Mouse (Mus musculus) embryo, embryonic 11 days (tissue): ENCODE data around the gene Rbpj.

ENCODE experiments used
- DNase-seq: peaks from one replicate; pipeline ENCODE4 v3.0.0-alpha.2; 2015

The Rbpj gene

DNA sequence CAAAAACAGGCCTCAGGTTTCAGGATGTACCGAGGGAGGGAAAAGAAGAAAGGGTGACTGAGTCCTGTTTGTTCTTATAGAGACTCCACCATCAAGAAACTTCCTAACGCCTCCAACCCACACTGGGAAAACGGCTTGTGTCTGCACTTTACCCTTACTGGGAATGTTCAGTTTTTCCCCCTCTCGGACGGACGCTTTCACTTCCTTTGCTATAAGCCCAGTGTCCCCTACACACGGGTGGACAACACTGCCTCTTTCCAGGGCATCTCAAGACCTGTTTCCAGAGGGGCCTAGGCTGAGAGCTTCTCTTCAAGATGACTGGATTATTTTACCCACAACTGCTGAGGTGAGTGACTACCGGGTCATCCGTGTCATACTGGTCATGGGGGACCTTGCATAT is at the start of gene Rbpj:
Gene Rbpj, plus strand, starts transcription at position 270 of the 400 bp plus-strand sequence.
- DNase-seq = no peak

DNA sequence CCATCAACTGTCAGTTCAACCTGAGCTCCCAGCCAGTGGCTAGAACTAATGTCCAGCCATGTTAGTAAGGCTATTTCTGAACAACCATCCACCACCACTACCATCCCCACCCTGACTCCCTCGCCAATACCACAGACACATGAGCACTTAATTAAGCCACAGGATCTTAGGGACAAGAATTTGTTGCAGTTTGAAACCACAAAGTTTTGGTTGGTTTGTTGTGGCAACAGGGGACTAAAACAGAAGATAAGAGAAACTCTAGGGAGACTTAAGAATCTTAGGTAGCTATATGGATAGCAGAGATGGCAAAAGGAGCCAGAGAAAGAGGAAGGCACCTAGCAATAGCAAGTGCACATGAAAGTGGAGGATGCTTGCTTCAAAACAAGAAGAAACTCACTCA is 45.2 kb upstream of the Rbpj start:
- DNase-seq = no peak

DNA sequence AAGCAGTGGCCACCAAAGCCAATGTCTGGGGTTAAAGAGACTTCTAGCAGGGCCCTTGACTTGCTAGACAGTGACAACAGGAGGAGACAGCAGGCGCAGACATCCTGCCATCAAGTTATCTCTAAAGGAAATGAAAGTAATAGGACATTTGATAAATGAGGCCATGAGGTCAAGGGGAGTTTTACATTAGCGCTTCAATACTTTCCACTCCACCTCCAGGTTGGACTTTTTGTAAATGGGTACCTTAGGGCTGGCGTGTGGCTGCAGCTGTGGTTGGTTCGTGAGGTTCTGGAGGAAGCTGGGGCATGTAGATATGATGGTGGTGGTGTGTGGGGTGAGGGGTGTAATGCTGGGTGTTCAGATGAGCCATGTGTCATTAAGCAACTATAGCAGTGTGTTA is 44.7 kb upstream of the Rbpj start:
- DNase-seq = no peak

DNA sequence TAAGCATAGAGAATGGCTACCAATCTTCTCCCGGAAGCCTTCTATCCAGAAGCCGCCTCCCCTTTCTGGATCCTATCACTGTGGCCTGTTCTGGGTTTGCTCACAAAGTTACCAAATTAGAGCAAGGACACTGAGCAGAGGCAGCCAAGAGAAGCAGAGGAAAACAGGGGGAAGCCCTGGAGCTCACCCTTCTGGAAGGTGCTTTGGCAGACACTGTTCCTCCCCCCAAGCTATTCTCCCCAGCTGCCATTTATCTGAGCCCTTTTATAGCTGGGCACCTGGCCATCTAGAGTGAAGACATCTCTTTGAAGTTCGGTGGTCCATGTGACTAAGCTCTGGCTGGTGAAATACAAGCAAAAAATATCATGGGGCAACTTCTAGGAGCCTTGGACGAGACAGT is 38.5 kb upstream of the Rbpj start:
- DNase-seq = no peak

DNA sequence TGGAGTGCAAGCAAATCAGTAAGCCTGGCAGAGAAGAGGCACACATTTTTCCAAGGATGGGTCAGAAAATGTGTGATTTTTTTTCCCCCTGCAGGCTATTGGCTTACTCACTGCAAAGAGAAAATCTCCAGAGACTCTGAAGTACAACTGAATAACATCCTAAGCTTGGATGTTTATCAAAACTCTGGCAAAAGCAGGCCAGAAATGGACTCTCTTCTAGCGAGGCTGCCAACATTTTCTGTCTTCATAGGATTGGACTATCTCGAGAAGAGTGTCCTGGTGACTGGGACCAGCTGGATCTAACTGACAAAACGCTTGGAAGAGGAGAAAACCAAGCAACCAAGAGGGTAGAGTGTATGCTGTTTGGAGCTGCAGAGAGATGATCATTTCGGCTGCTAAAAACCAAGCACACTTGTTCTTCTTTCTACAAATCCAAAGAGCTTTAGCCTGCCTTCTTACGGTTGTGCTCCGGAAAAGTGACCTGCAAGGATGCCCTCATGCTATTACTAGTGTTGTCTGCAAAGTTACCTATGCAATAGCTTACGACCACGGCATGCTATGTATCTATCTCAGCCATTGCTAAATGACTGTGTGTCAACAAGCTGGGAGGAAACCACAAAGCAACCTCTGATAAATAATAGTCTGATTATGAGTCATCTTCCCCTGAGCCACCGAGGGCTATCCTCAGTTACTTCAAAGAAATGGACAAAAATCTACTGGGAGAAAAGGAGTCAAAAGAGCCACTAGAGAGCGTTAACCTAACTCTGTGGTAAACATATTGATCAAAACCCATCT is 36.1 kb upstream of the Rbpj start:
- no peak for DNase-seq

DNA sequence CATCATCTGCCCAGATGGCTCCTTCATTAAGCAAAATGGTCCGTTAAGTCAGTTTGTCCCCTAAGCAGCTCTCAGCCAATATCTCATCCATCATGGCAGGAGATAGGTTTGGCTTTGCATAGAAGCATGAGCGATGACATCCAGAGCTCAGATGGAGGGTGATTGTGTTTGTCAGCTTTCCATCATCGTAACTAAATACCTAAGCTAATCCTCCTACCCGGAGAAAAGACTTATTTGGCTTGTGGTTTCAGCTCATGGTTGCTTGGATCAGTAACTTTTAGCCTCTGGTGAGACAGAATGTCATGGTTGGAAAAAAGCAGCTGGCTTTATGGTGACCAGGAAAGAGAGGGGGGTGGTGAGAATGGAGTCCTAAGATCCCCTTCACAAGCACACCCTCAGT is 33.5 kb upstream of the Rbpj start:
- DNase-seq = no peak

DNA sequence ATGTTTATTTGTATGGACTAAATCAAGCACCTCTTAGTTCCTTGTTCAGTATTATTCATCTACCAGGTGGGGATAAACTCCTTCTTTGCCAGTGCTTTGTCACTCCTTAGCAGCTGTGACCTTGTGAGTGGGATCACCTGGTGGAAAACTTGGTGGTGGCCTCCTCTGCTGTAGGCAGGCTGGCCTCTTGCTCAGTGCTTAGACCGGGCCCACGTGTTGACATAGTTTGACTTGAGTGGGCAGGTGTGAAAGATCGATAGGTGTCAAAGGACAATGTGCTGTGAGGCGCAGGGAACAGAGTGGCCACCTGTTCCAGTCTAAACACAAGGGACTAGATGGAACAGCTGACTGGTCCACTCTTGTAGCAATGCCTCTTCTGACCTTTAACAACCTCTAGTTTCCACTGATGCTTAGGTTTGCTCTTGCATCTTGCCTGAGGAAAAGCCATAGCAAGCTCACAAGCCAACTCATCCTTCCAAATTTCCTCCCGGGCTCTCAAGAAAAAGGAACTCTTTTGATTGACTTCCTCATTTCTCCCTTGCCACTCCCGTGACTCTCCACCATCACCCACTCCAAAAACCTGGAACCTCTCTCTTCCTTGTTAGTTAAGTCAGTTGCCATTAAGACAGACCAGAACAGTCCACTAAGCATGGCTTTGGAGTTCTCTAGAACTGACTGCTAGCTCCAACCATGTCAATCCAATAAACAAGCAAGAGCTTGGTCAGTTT is 28.9 kb upstream of the Rbpj start:
- DNase-seq = no peak

DNA sequence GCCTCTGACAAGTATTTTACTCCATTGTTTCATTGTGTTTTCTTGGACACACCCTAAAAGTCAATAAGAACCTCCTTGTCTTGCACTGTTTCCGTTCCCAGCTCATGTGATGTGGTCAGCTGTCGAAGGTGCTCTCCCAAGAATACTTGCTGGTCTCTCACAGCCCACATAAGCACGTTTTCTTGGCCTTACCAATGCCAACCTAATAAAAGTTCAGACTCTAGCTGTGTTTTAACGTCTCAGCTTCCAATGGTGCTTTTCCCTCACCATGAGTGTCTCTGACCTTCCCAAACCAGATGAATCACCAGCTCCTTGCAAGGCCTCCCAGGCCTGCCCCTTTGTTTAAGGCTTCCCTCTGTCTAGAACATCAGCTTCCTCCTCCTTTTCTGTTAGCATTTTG is 28.2 kb upstream of the Rbpj start:
- no peak for DNase-seq

DNA sequence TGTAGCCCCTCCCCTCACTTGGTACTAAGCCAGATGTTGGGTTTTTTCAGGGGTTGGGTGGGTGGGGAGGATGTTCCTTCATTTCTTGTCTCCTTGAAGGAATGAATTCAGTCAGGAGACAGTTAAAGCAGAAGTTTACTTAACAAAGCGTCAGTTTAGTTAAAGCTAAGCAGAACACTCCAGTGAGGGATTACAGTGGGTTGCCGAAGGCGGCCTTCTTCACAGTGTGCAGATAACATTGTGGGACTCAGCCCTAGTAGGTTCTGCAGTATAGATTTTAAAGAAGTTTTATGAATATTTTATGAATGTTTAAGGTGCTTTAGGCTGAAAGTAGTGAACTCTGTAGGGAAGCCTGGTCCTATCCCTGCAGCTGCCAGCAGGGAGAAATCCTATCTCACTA is 27.7 kb upstream of the Rbpj start:
- DNase-seq = no peak

DNA sequence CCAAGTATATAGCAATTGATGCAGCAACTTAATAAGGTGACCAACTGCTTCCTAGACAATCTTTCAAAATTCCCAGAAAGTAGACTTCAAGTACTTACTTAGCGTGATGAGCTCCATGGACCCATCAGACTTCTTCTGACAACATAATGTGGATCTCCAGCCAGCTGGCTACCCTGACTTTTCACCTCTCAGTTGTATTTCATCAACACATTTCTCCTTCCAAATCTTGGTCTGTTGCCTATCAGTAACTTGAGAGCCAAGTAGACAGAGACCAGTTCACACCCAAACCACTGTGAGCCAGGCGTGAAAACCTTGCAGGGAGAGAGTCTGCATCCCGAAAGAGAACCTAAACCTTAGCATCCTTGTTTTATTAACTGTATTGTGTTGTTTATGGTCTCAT is 26.3 kb upstream of the Rbpj start:
- DNase-seq = no peak

DNA sequence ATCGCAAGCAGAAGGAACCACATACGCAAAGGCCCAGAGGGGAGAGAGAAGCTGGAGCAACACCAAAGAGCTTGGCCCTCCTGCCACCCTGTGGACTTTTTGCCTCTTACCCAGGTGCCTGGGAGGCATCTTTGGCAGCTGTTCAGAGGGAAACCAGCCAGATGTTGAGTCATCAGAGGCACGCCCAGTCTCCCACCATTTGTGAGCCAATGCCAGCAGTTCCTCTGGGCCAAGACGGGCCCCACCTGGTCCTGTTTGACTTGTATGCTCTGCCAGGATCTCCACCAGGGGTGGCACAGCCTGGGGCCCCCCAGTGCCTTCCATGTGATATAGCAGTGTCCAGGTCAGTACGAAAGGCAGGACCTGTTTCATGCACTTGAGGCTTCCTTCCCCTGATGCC is 21.9 kb upstream of the Rbpj start:
- no peak for DNase-seq

DNA sequence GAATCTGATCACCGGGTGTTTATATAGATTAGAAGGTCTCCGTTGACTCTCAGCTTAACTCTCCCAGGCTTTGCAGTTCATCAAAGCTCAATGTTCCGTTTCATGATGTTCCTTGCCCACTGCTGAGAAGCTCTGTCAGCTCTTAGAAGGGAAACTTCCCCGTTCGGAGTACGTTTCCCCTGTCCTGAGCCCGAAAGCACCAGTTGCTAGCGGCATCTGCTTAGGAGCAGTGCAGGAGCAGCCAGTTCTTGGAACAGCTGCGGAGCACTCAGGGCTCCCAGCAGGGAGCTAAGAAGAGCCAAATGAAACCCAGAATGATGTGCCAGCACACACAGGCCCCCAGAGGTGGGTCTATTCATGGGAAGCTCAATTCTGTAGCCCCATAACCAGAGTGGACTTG is 15.0 kb upstream of the Rbpj start:
- DNase-seq = no peak

DNA sequence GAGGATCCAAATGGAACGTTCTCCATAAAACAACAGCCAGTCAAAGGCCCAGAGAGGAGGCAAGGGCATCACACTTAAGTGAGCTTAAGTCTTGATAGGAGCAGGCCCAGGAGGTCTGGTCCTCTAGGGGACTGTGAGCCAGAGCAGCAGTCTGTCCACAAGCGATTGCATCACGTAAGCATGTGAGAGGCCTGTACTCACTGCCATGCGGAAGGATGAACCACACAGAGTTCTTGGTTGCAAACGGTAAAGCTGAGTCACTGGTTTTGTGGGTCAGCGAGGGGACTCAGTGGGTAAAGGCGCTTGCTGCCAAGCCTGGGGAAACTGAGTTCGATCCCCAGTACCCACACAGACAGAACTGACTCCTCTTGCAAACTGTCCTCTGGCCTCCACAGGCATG is 14.1 kb upstream of the Rbpj start:
- no peak for DNase-seq

DNA sequence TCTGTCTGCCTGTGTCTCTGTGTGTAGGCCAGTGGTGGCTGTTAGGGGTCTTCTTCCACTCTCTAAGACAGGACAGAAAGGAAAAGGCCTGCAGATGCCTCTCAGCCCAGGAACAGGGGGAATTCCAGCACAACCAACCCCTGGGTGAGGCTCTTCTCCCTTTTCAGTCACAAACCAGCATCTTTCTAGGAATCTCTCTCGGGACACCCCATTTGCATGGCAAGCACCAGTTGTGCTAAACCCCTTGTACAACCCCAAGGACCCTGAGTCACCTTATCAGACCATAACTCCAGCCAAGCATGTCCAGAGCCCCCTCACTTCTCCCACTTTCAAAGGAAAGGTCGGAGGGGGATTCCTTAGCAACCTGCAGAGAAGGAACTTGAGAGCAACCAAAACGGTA is 13.0 kb upstream of the Rbpj start:
- DNase-seq = no peak

DNA sequence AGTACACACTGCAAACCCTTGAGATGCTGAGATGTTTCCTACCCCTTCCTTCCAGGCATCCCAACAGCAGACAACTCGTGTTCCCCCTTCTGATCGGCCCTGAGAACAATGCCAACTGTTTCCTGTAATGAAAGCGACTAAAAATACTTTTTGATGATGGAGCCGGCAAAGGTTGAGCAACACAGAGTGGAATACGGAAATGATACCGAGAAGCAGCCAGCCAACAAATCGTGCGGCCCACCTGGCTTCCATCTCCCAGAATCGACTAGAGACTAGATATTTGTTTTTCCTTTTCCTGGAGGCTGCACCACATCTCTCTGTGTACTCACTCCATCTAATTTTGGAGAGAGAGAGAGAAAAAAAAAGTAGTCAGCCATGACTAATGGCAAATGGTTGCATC is 11.2 kb upstream of the Rbpj start:
- DNase-seq = no peak

DNA sequence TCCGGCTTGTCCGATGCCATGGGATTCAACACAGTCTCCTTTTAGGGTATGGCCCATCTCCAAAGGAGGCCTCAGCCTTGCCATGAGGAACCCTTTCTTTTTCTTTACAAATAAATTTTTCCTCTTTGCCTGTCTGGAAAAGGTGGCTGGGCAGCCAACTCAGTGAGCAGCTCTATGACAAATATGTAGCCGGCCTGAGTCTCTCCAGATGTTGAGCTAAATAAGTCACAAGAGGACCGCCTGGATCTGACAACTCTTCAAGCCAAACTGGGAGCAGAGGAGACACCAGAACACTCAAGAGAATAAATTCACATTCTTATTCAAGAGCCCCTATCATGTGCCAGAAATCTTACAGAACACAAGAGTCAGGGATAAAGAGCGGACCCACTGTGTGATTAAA is 10.5 kb upstream of the Rbpj start:
- DNase-seq = no peak

DNA sequence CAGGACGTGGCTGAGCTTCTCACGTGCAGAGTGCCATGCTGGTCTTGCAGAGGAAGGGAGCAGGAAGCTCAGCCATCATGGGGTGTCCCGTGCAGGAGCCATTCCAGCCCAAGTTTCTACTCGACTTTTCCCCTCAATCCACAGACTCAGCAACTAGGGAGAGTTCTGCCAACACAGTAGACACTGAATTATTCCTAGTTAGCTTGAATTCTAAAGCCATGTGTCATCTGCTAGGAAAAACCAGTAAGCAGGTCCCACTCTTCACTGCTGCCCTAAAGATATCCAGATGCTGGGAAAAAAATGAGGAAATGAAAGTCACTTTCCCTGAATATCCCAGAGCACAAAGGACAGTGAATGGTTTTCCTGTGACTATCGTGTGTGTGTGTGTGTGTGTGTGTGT is 5.8 kb upstream of the Rbpj start:
- DNase-seq = no peak

DNA sequence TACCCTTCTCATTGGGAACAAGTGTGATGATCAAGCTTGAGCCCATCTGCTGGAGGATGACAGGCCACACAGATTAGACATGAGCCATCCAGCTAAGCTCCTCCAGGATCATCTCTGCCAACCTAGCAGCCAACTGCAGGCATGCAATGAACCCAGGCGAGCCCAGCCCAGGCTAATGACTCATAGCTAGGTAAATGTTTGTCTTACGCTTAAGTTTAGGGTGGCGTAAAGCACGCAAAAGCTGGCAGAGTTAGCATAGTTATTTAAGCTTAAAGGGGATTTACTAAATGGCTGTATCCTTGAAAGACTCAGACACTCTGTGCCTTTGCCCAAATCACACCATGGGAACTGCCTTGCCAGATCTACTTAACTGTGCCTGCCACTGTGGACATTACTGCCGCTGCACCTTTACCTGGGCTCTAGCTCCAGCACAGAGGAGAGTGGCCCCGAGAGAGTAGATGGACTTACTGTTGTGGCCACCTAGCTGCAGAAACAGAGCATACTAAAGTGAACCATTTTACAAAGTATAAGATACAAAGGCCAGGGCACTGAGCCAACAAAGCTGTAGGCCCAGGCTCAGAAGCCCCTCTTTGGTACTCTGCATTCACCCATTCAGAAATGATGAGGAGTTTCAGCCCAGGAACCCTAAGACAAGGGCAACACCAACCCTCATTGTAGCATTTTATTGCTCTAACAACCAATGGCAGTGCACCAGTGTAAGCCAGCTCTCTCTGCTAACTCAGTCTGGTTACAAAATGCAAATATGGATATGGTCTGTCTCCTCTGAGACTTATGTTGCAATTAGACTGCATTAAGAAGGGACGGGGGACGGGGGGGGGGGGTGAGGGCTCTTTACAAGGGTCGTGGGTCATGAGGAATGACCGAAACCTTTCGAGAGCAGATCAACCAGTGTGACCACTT is 2.6 kb upstream of the Rbpj start:
- no peak for DNase-seq

DNA sequence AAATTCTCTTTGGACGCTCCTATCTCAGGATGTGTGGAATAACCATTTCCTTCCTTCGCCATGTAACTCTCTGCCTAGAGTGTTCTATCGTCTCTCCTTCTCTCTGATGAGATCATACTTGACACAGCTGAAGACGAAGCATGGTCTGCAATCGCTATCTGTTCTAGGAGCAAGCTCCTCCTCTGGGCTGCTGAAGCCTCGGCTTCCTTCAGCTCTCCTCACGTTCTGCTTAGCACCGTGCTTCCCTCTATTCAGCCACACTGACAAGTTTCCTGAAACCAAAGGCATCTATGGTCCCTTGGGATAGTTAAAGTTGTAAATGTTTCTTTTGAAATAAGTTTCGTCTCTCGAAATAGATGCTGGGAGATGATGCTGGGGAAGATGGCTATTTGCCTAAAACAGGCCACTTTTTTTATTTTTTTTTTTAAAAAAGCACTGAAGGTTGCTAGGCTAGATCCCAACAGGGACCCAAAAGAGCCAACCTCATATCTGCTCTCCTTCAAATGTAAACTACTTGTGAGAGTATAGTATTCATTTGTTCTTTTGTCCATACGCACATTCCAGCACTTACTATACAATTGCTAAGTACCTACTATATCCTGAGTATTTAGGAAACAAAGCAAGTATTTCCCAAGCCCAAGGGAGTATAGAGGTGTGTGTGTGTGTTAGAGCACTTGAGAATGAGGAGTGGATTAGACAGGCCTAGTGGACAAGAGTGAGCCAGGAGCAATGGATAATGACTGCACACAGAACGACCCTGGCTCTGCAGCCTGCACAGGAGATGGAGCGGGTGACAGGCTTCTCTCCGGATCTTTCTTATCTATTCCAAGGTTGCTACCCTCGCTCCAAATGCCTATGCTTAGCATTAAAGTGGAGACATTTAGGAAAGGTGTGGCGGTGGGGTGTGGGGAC is 726 bp downstream of the Rbpj start:
- DNase-seq = no peak

DNA sequence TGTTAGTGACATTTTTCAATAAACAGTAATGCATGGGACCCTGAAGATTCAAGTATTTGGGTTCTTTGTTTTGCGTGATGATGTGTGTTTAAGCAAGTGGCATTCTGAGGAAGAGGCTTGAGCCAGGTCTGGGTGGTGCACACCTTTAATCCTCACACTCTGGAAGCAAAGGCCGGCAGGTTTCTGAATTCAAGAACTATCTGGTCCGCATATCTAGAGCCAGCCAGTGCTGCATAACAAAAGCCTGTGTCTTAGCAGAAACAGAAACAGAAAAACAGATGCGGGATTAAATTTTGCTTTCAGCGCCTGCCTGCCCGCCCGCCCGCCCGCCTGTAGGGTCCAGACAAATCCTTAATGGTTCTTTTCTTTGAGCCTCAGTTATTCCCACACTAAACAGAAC is 1.6 kb downstream of the Rbpj start:
- DNase-seq = no peak

DNA sequence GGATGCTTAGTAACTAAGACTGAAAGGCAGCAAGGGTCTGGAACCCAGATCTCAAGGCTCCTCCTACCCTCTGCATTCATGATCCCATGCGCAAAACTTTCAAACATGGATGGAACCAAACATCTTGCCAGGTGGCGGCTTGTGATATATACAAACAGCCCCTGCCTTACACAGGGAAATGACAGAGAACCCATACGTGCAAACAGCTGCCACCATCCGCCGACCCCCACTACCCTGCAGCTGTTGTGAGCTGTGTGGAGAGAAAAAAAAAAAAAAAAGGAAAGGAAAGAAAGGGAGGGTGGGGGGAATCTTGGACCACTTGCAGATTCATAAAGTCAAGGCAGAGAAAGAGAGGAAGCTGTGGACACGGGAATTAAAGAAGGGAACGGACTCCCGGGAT is 2.4 kb downstream of the Rbpj start:
- DNase-seq = no peak

DNA sequence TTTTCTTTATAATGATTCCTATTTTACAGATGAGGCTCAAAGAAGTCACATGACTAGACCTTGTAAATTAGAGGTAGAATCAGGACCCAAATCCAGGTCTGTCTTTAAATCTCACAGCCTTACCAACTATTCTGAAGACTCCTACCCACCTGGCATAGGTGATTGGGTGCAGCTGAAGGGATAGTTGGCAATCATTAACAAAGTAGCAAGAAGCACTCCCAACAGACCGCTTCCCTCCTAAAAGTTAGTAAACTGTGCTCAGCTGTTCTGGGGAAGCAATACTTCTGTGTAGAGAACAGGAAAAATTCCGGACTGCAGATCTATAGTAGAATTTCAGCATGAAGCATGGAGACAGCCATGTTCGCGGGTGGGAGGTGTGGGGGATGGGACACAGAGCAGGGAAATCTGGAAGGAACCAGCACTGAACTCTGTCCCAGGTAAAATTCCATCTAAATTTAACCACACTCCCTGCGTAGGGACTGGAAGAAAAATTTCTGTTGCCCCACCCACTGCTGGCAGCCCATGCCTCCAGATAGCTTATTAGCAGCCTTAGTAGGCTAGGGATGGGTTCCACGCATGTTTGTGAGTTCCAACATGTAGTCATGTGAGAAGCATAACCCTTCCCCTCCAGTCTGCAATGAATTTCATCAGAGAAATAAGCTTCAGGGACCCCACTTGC is 3.3 kb downstream of the Rbpj start:
- no peak for DNase-seq
